Mouse (Mus musculus): ENCODE measurements around the gene Gprc5b.

GRCm38 (mm10) chr7:118944884-118945283 lies 50.1 kb downstream of the Gprc5b start:
- TF ChIP-seq CTCF (conservative IDR thresholded peaks at IDR 0.05; ENCODE audit: low read length) (no peak), POU5F1 (IDR thresholded peaks at IDR 0.05; ENCODE audit: borderline replicate concordance, low read length) (no peak), NANOG (IDR thresholded peaks at IDR 0.05; ENCODE audit: borderline replicate concordance, low read length) (no peak)

All from E14TG2a.4 (cell line).